Mouse (Mus musculus) liver, embryonic 11.5 days (tissue): ENCODE measurements around the gene Kif21a. TPM values are rescaled to one million over a fixed set of nuclear protein-coding genes. Genes with fewer than 3 reads are reported as not detected.
A peak's percentile ranks its signal among the peaks of the same experiment; 100 is the strongest.

Experiments used
- ATAC-seq: fragments of 200-750 bp; cut with Nextera tagmentation; replicated peaks from 2 replicates; pipeline ENCODE4 v1.8.0; 2017; ENCODE audit warnings: moderate number of reproducible peaks, mild to moderate bottlenecking, moderate TSS enrichment, moderate library complexity; ENCODE audit not compliant: low FRiP score
- DNase-seq: peaks from one replicate; pipeline ENCODE4 v3.0.0-alpha.2; 2017; ENCODE audit warnings: low spot score
- H3K27ac ChIP-seq: fragments of 300-500 bp; sonication (generic); 2 replicates; pipeline ENCODE4 v1.5.1; 2014; ENCODE audit warnings: mild to moderate bottlenecking, low read depth, low read length, control low read depth
- H3K27me3 ChIP-seq: fragments of 300-500 bp; sonication (generic); replicated peaks from 2 replicates; pipeline ENCODE4 v1.6.1; 2014; ENCODE audit warnings: low read length, mixed read lengths; ENCODE audit not compliant: control insufficient read depth, insufficient read depth
- H3K36me3 ChIP-seq: fragments of 300-500 bp; sonication (generic); 2 replicates; pipeline ENCODE4 v1.6.1; 2014; ENCODE audit warnings: mild to moderate bottlenecking, low read length, moderate library complexity, mixed read lengths; ENCODE audit not compliant: control insufficient read depth, insufficient read depth
- H3K4me1 ChIP-seq: fragments of 300-500 bp; sonication (generic); replicated peaks from 2 replicates; pipeline ENCODE4 v1.6.1; 2014; ENCODE audit warnings: low read length, mixed read lengths; ENCODE audit not compliant: control insufficient read depth, insufficient read depth
- H3K4me2 ChIP-seq: fragments of 300-500 bp; sonication (generic); 2 replicates; pipeline ENCODE4 v1.6.1; 2014; ENCODE audit warnings: mild to moderate bottlenecking, control low read depth, moderate library complexity
- H3K4me3 ChIP-seq: fragments of 300-500 bp; sonication (generic); 2 replicates; pipeline ENCODE4 v1.5.1; 2014; ENCODE audit warnings: low read depth, low read length, control low read depth
- H3K9ac ChIP-seq: fragments of 300-500 bp; sonication (generic); 2 replicates; pipeline ENCODE4 v1.6.1; 2014; ENCODE audit warnings: low read depth, low read length, control low read depth
- H3K9me3 ChIP-seq: fragments of 300-500 bp; sonication (generic); 2 replicates; pipeline ENCODE4 v1.6.1; 2016; ENCODE audit warnings: low read length, inconsistent platforms, mixed read lengths; ENCODE audit not compliant: control insufficient read depth
- whole genome bisulfite sequencing: fragments of 180-500 bp; shearing (Covaris S2); extraction: QIAGEN DNeasy Blood & Tissue Kit; methylation state at CpG from one replicate; pipeline ENCODE4 v1.1.7; 2014; 5-methylcytosine and 5-hydroxymethylcytosine counted together
- polyA plus RNA-seq: library from polyadenylated mRNA; unstranded; fragments of >200 nt; fragmentation: Nextera tagmentation; extraction: Ambion mirVana; gene quantifications from 2 replicates; pipeline ENCODE4 v1.2.1, GENCODE M21; 2014

Gene Kif21a
- 3.6 and 4.1 TPM in 2 replicates for polyA plus RNA-seq

DNA sequence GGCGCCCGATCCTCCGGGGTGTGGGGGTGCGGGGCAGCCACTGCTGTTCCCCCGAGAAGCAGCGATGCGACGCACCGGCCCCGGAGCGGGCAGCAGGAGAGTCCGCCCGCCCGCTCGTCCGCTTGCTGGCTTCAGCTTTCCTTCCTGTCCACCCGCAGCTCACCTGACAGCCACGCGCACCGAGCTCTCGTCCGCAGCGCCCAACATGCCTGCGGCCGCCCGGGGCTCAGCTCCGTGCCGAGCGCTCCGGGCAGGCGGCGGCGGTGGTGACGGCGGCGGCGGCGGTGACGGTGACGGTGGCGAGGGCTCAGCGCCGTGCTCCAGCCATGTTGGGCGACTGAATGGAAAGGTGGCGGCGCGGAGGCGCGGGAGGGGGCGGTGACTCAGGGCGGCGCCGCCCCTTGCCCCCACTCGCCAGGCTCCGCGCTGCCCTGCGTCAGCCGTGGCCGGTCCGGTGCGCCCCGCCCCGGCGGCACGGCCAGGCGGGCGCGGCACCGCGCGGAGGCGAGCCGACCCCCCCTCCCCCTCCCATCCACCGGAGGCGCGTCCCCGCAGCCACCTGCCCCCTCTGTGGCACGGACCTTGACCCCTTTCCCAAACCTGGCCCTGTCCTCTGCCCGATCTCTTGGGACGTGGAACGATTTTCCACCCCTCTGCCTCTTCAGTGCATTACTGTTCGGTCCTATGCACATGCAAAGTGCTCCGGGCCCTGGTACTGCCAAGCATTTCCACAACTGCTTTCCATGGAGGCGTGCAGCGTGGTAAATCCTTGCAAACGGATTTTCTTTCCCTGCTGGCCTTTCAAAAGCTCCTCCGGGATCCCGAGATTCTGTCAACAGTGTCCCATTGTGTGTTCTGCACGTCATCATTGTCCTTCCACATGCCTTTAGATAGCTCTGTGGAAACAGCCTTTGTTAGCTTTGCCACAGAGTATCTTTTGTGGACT, at the start of gene Kif21a:
Gene Kif21a, minus strand, starts transcription at position 453 of the 946 bp plus-strand sequence.
- Histone ChIP-seq H3K36me3 (no peaks in the 10 kb centered on the region), H3K4me1 (0 out of 2 replicates have a peak, but pooled peaks cover 3% of the 10 kb centered on the region), H3K4me3 (peak within 1 kb of the TSS; percentile 69), H3K27me3 (no peaks in the 10 kb centered on the region), H3K27ac (peak within 1 kb of the TSS; percentile 78), H3K9me3 (no peaks in the 10 kb centered on the region), H3K4me2 (peak within 1 kb of the TSS; percentile 99), H3K9ac (peak within 1 kb of the TSS; percentile 76)
- WGBS: 1% methylated on average over 75 of the region's 89 CpGs
- ATAC-seq (peak; percentile 88), DNase-seq (peak; percentile 67)

DNA sequence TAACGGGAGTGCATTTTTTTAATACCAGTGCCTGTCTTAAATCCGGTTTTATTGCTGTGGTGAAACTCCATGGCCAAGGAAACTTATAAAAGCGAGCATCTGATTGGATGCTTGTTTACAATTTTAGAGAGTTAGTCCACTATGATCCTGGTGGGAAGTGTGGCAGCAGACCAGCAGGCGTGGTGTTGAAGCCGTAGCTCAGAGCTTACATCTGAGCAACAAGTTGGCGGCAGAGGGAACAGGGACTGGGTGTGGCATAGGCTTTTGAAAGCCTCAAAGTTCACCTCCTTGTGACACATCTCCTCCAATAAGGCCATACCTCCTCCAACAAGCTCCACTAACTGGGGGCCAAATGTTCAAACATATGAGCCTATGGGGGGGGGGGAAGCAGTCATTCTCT, 46.9 kb upstream of the Kif21a start:
- DNase-seq: no peak
- H3K4me1 ChIP-seq: no peaks in the 10 kb centered on the region
- H3K9me3 ChIP-seq: no peaks in the 10 kb centered on the region
- no peak for ATAC-seq
- no peak overlapping the region for H3K9ac ChIP-seq
- WGBS: 79% methylated on average over 6 of the region's 6 CpGs
- no peak overlapping the region for H3K27ac ChIP-seq
- H3K4me3 ChIP-seq: no peak overlapping the region
- H3K27me3 ChIP-seq: no peaks in the 10 kb centered on the region
- no peak overlapping the region for H3K4me2 ChIP-seq
- no peaks in the 10 kb centered on the region for H3K36me3 ChIP-seq

GRCm38 (mm10) chr15:91089427-91089826, 39.7 kb upstream of the Kif21a start:
- Histone ChIP-seq H3K9me3 (no peaks in the 10 kb centered on the region), H3K27ac (no peak overlapping the region), H3K4me1 (no peaks in the 10 kb centered on the region), H3K4me2 (no peak overlapping the region), H3K9ac (no peak overlapping the region), H3K27me3 (no peaks in the 10 kb centered on the region), H3K4me3 (no peak overlapping the region), H3K36me3 (no peaks in the 10 kb centered on the region)
- DNase-seq: no peak
- ATAC-seq: no peak
- WGBS: 83% methylated on average over 7 of the region's 7 CpGs

GRCm38 (mm10) chr15:91088071-91088470, 38.3 kb upstream of the Kif21a start:
- Histone ChIP-seq H3K27ac (no peak overlapping the region), H3K4me1 (no peaks in the 10 kb centered on the region), H3K9me3 (no peaks in the 10 kb centered on the region), H3K4me2 (no peak overlapping the region), H3K27me3 (no peaks in the 10 kb centered on the region), H3K36me3 (no peaks in the 10 kb centered on the region), H3K4me3 (no peak overlapping the region), H3K9ac (no peak overlapping the region)
- 80% methylated on average over 12 of the region's 12 CpGs for WGBS
- ATAC-seq (no peak), DNase-seq (no peak)

GRCm38 (mm10) chr15:91077457-91078410, 28.0 kb upstream of the Kif21a start:
- Histone ChIP-seq H3K4me1 (no peaks in the 10 kb centered on the region), H3K27ac (no peak overlapping the region)

DNA sequence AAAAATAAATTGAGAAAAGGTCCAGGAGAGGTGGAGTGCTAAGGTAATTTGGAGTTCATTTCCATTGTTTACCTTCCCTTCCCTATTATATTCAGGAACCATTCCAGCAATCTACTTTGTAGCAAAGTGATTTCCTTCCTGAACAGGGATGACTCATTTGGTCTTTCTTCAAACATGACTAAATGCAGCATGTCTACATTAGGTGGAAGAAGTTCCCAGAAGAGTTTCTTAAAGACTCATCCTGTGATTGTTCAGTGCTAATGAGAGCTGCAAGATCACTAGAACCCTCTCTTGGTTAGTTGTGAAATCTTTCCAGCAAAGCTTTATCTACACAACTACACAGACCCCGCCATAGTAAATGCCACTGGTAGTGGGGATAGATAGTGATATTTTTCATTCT, 22.7 kb upstream of the Kif21a start:
- Histone ChIP-seq H3K9ac (no peak overlapping the region), H3K27me3 (no peaks in the 10 kb centered on the region), H3K9me3 (no peaks in the 10 kb centered on the region), H3K4me2 (no peak overlapping the region), H3K27ac (no peak overlapping the region), H3K4me3 (no peak overlapping the region), H3K4me1 (no peaks in the 10 kb centered on the region), H3K36me3 (no peaks in the 10 kb centered on the region)
- WGBS: 85% methylated on average over 1 of the region's 1 CpGs
- no peak for DNase-seq
- ATAC-seq: no peak

More at GRCm38 (mm10) chr15:91077457-91078410, 28.0 kb upstream of the Kif21a start:
- 39% methylated on average over 15 of the region's 15 CpGs for WGBS
- H3K27me3 ChIP-seq: no peaks in the 10 kb centered on the region; the same call in 1 of the 2 replicates
- H3K4me2 ChIP-seq: no peak overlapping the region
- ATAC-seq (no peak), DNase-seq (no peak)
- H3K4me3 ChIP-seq: no peak overlapping the region
- H3K9me3 ChIP-seq: no peaks in the 10 kb centered on the region
- H3K9ac ChIP-seq: no peak overlapping the region
- H3K36me3 ChIP-seq: no peaks in the 10 kb centered on the region

GRCm38 (mm10) chr15:91064310-91064826, 14.6 kb upstream of the Kif21a start:
- no peaks in the 10 kb centered on the region for H3K4me1 ChIP-seq
- 85% methylated on average over 12 of the region's 12 CpGs for WGBS
- ATAC-seq (no peak; the same call in 1 of the 2 replicates), DNase-seq (no peak)
- H3K4me2 ChIP-seq: no peak overlapping the region
- no peak overlapping the region for H3K4me3 ChIP-seq
- no peak overlapping the region for H3K9ac ChIP-seq
- H3K36me3 ChIP-seq: no peaks in the 10 kb centered on the region
- H3K27me3 ChIP-seq: no peaks in the 10 kb centered on the region
- H3K27ac ChIP-seq: no peak overlapping the region
- H3K9me3 ChIP-seq: 0 out of 2 replicates have a peak, but pooled peaks cover 2% of the 10 kb centered on the region

- no peak overlapping the region for H3K9ac ChIP-seq
- H3K9me3 ChIP-seq: 0 out of 2 replicates have a peak, but pooled peaks cover 2% of the 10 kb centered on the region
- H3K27ac ChIP-seq: no peak overlapping the region
- no peaks in the 10 kb centered on the region for H3K36me3 ChIP-seq
- no peaks in the 10 kb centered on the region for H3K27me3 ChIP-seq
- no peak for DNase-seq
- H3K4me2 ChIP-seq: no peak overlapping the region
- H3K4me1 ChIP-seq: no peaks in the 10 kb centered on the region
- no peak for ATAC-seq
- WGBS: 67% methylated on average over 7 of the region's 7 CpGs
- no peak overlapping the region for H3K4me3 ChIP-seq
Observed at GRCm38 (mm10) chr15:91063845-91064244, 14.1 kb upstream of the Kif21a start.
